10 mouse cellular contexts compared by ENCODE assay signal in genomic region chr6:146333506-146333905, GRCm38 (mm10).
"Had no signal": no experiment of that assay in that cellular context is flagged by ENCODE, and none has a peak within 500 bp of the region (broad histone marks: within the 10 kb centered on the region; RNA-seq: fewer than 3 reads in every experiment).

No protein-coding gene starts in this region.

- H3K4me3 ChIP-seq: left cerebral cortex, adult 2 months; limb, embryonic 10.5 days; liver, embryonic 15.5 days; midbrain, embryonic 13.5 days had no signal

- H3K27me3 ChIP-seq: liver, embryonic 15.5 days; midbrain, embryonic 13.5 days had no signal

- H3K36me3 ChIP-seq: limb, embryonic 10.5 days; liver, embryonic 15.5 days; midbrain, embryonic 13.5 days had no signal

- H3K4me1 ChIP-seq: liver, embryonic 15.5 days; midbrain, embryonic 13.5 days had no signal

- H3K9me3 ChIP-seq: limb, embryonic 10.5 days; liver, embryonic 15.5 days; midbrain, embryonic 13.5 days had no signal

- H3K9ac ChIP-seq: liver, embryonic 15.5 days; midbrain, embryonic 13.5 days had no signal

- H3K4me2 ChIP-seq: liver, embryonic 15.5 days; midbrain, embryonic 13.5 days had no signal

- H3K27ac ChIP-seq: left cerebral cortex, adult 2 months; limb, embryonic 10.5 days; liver, embryonic 15.5 days; midbrain, embryonic 13.5 days had no signal

- ATAC-seq: intestine, embryonic 16.5 days; lung, postnatal 0 days; midbrain, embryonic 13.5 days had no signal

- DNase-seq: lung, postnatal 36 days; right cerebral cortex, adult 18-20 months; right cerebral cortex, postnatal 25 days; thymus, postnatal 4 days had no signal
